14 mouse cellular contexts compared by ENCODE assay signal in genomic region chr8:48456328-48457124, GRCm38 (mm10).
DNase-seq lines count a peak whose midpoint lies in the region; ATAC-seq and TF ChIP-seq lines count a peak whose summit lies in the region.
"Had no signal": no experiment of that assay in that cellular context is flagged by ENCODE, and none has a peak within 500 bp of the region (broad histone marks: within the 10 kb centered on the region; RNA-seq: fewer than 3 reads in every experiment).

No protein-coding gene starts in this region.

- WGBS in kidney, embryonic 15.5 days, result 35% methylated on average over 22 of the region's 22 CpGs
- WGBS in kidney, adult 2 months, result 45% methylated on average over 22 of the region's 22 CpGs
- 15% methylated on average over 22 of the region's 22 CpGs for WGBS in forebrain, embryonic 11.5 days
- WGBS in limb, embryonic 11.5 days, result 37% methylated on average over 22 of the region's 22 CpGs

- intact Hi-C loops in left cerebral cortex, adult 2 months (cut with DNase I), result no loop called here

- no peaks in the 10 kb centered on the region for H3K9me3 ChIP-seq in kidney, embryonic 15.5 days (replicated peaks)
- no peaks in the 10 kb centered on the region for H3K9me3 ChIP-seq in forebrain, embryonic 11.5 days (ENCODE audit: control insufficient read depth, low read length)
- no peaks in the 10 kb centered on the region for H3K9me3 ChIP-seq in limb, embryonic 11.5 days (ENCODE audit: control insufficient read depth, low read length)

- H3K4me1 ChIP-seq in kidney, embryonic 15.5 days, result peaks cover 46% of the 10 kb centered on the region
- H3K4me1 ChIP-seq in kidney, adult 2 months (ENCODE audit: control insufficient read depth, insufficient read depth, low read length), result no peaks in the 10 kb centered on the region
- H3K4me1 ChIP-seq in forebrain, embryonic 11.5 days (replicated peaks; ENCODE audit: control insufficient read depth, insufficient read depth, low read length), result peaks cover 6% of the 10 kb centered on the region
- peaks cover 14% of the 10 kb centered on the region for H3K4me1 ChIP-seq in limb, embryonic 11.5 days (ENCODE audit: control insufficient read depth, insufficient read depth, low read length)

- ATAC-seq in kidney, embryonic 15.5 days (replicated peaks; ENCODE audit: low FRiP score), result no peak
- ATAC-seq in forebrain, embryonic 11.5 days (replicated peaks; ENCODE audit: low FRiP score), result peak; percentile 28; the same call in 1 of the 2 replicates
- ATAC-seq in limb, embryonic 11.5 days (ENCODE audit: insufficient number of reproducible peaks, low FRiP score, low TSS enrichment, low read depth), result no peak

- H3K27ac ChIP-seq in kidney, embryonic 15.5 days, result 0 out of 2 replicates have a peak overlapping the region, but pooled peaks have one; percentile 34
- H3K27ac ChIP-seq in kidney, adult 2 months (ENCODE audit: insufficient read depth, low read depth, low read length), result no peak overlapping the region
- no peak overlapping the region for H3K27ac ChIP-seq in forebrain, embryonic 11.5 days (ENCODE audit: low read depth, low read length)
- H3K27ac ChIP-seq in limb, embryonic 11.5 days (replicated peaks; ENCODE audit: low read depth, low read length), result no peak overlapping the region
- H3K27ac ChIP-seq in left cerebral cortex, adult 2 months, result no peak overlapping the region

- H3K36me3 ChIP-seq in kidney, embryonic 15.5 days, result no peaks in the 10 kb centered on the region
- no peaks in the 10 kb centered on the region for H3K36me3 ChIP-seq in kidney, adult 2 months (ENCODE audit: control insufficient read depth, insufficient read depth, low read length)
- H3K36me3 ChIP-seq in forebrain, embryonic 11.5 days (ENCODE audit: control insufficient read depth, insufficient read depth, low read length), result no peaks in the 10 kb centered on the region
- no peaks in the 10 kb centered on the region for H3K36me3 ChIP-seq in limb, embryonic 11.5 days (ENCODE audit: control insufficient read depth, insufficient read depth, low read length)

- H3K4me2 ChIP-seq in kidney, embryonic 15.5 days, result peak overlapping the region; percentile 23; the same call in 1 of the 2 replicates
- H3K4me2 ChIP-seq in forebrain, embryonic 11.5 days (ENCODE audit: low read depth, low read length, severe bottlenecking), result peak overlapping the region; percentile 12; the same call in 1 of the 2 replicates
- no peak overlapping the region for H3K4me2 ChIP-seq in limb, embryonic 11.5 days (ENCODE audit: low read depth, severe bottlenecking)
- H3K4me2 ChIP-seq: liver, embryonic 11.5 days had no signal

- DNase-seq in kidney, adult 2 months, result no peak
- DNase-seq in forebrain, embryonic 11.5 days (ENCODE audit: low spot score), result peak; percentile 57
- DNase-seq in limb, embryonic 11.5 days (ENCODE audit: low spot score), result peak; percentile 38
- peak; percentile 75 for DNase-seq in retina, postnatal 1 day
- DNase-seq in gastrocnemius, postnatal 10 days, result no peak
- DNase-seq in cerebellum, adult 11-12 months, result no peak
- DNase-seq in left cerebral cortex, adult 2 months (ENCODE audit: extremely low spot score in 1 of 2, low spot score in 2 of 2), result no peak
- DNase-seq: cerebellum, adult 9-10 months; kidney, adult 18-20 months; right cerebral cortex, postnatal 4 days; thymus, postnatal 14 days had no signal

- no peaks in the 10 kb centered on the region for H3K27me3 ChIP-seq in kidney, embryonic 15.5 days
- no peaks in the 10 kb centered on the region for H3K27me3 ChIP-seq in kidney, adult 2 months (replicated peaks; ENCODE audit: control insufficient read depth, insufficient read depth, low read length)
- H3K27me3 ChIP-seq in forebrain, embryonic 11.5 days (ENCODE audit: control insufficient read depth, insufficient read depth, low read length), result no peaks in the 10 kb centered on the region
- no peaks in the 10 kb centered on the region for H3K27me3 ChIP-seq in limb, embryonic 11.5 days (ENCODE audit: control insufficient read depth, insufficient read depth, low read length)
- H3K27me3 ChIP-seq: CH12.LX had no signal

- TF ChIP-seq POLR2A in kidney, adult 2 months (IDR thresholded peaks at IDR 0.05; ENCODE audit: low read depth, low read length), result no peak

- TF ChIP-seq CTCF in kidney, adult 2 months (conservative IDR thresholded peaks at IDR 0.05; ENCODE audit: insufficient read depth, insufficient read length, low read depth, low read length), result no peak
- TF ChIP-seq CTCF in left cerebral cortex, adult 2 months (IDR thresholded peaks at IDR 0.05), result no peak

- no peak overlapping the region for H3K4me3 ChIP-seq in kidney, embryonic 15.5 days (replicated peaks)
- H3K4me3 ChIP-seq in kidney, adult 2 months (ENCODE audit: insufficient read depth, low read depth, low read length), result no peak overlapping the region
- H3K4me3 ChIP-seq in forebrain, embryonic 11.5 days (ENCODE audit: low read depth, low read length), result no peak overlapping the region
- no peak overlapping the region for H3K4me3 ChIP-seq in limb, embryonic 11.5 days (ENCODE audit: low read depth, low read length)
- no peak overlapping the region for H3K4me3 ChIP-seq in left cerebral cortex, adult 2 months

- no peak overlapping the region for H3K9ac ChIP-seq in kidney, embryonic 15.5 days
- no peak overlapping the region for H3K9ac ChIP-seq in forebrain, embryonic 11.5 days (ENCODE audit: low read length)
- H3K9ac ChIP-seq in limb, embryonic 11.5 days (ENCODE audit: low read length), result no peak overlapping the region

Comparison
In these comparisons a context has a peak if more than half of its experiments do, and no peak if none do; other contexts are left out.
1. DNase-seq: peak in forebrain, embryonic 11.5 days (single experiment), limb, embryonic 11.5 days (single experiment) and retina, postnatal 1 day (single experiment); none in kidney, adult 2 months (single experiment), gastrocnemius, postnatal 10 days (single experiment), cerebellum, adult 11-12 months (single experiment) and left cerebral cortex, adult 2 months (0 of 2).